ENCODE assay signal across 8 mouse cellular contexts in the genomic region with DNA sequence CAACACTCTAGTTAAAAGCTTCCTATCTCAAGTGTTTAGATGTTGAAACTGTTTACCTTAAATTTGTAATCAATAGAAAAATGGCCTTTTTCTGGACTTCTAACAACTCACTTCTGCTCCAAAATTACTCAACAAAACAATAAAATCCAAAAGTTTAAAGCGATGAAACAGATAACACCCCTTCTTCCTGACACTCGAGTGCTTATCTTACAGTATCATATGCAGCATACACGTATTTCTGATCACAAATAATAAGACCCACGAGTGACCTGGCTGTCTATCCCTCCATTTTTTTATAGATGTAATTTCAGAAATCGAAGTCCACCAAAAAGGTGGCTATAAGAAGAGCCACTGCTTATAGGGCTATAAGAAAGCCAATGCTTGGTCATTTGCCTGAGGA. TPM values are rescaled to one million over a fixed set of nuclear protein-coding genes. Genes with fewer than 3 reads are reported as not detected.
DNase-seq lines count a peak whose midpoint lies in the region; ATAC-seq and TF ChIP-seq lines count a peak whose summit lies in the region.

No protein-coding gene starts in this region.

- peak overlapping the region; percentile 93 for H3K9ac ChIP-seq in forebrain, embryonic 16.5 days (replicated peaks; ENCODE audit: low read depth, low read length)
- H3K9ac ChIP-seq in liver, embryonic 16.5 days (ENCODE audit: low read depth, low read length) = peak overlapping the region; percentile 91

- TF ChIP-seq CTCF in cerebellum, adult 2 months (IDR thresholded peaks at IDR 0.05; ENCODE audit: borderline replicate concordance, insufficient read depth, low read depth, low read length) = no peak

- peak overlapping the region; percentile 77 for H3K4me2 ChIP-seq in forebrain, embryonic 16.5 days (ENCODE audit: low read length)
- H3K4me2 ChIP-seq in liver, embryonic 16.5 days (ENCODE audit: low read depth, low read length) = peak overlapping the region; percentile 83

- 64% methylated on average over 5 of the region's 5 CpGs for WGBS in cerebellum, adult 2 months
- WGBS in forebrain, embryonic 16.5 days = 80% methylated on average over 5 of the region's 5 CpGs
- 19% methylated on average over 5 of the region's 5 CpGs for WGBS in liver, embryonic 16.5 days (ENCODE audit: insufficient replicate concordance)

- H3K9me3 ChIP-seq in forebrain, embryonic 16.5 days (ENCODE audit: control insufficient read depth, low read length) = no peaks in the 10 kb centered on the region
- no peaks in the 10 kb centered on the region for H3K9me3 ChIP-seq in liver, embryonic 16.5 days (replicated peaks; ENCODE audit: control insufficient read depth, low read length)

- no peaks in the 10 kb centered on the region for H3K27me3 ChIP-seq in cerebellum, adult 2 months (ENCODE audit: control insufficient read depth, insufficient read depth, low read length)
- no peaks in the 10 kb centered on the region for H3K27me3 ChIP-seq in forebrain, embryonic 16.5 days (replicated peaks; ENCODE audit: control insufficient read depth, insufficient read depth, low read length)
- no peaks in the 10 kb centered on the region for H3K27me3 ChIP-seq in liver, embryonic 16.5 days (ENCODE audit: control insufficient read depth, insufficient read depth, low read depth, low read length)

- H3K36me3 ChIP-seq in forebrain, embryonic 16.5 days (ENCODE audit: control insufficient read depth, insufficient read depth) = no peaks in the 10 kb centered on the region
- H3K36me3 ChIP-seq in liver, embryonic 16.5 days (ENCODE audit: control insufficient read depth, insufficient read depth) = no peaks in the 10 kb centered on the region

- no peak for DNase-seq in cerebellum, adult 2 months
- DNase-seq in cerebellum, adult 9-10 months = no peak
- DNase-seq in 416B (ENCODE audit: low read depth) = peak; percentile 18
- DNase-seq in thymus, postnatal 36 days = no peak
- no peak for DNase-seq in Muller cell, postnatal 12 days (ENCODE audit: inconsistent ontology term)
- DNase-seq in layer of hippocampus, postnatal 10 days (ENCODE audit: low spot score in 2 of 2) = no peak

- no peak overlapping the region for H3K27ac ChIP-seq in cerebellum, adult 2 months (ENCODE audit: insufficient read depth, low read length)
- H3K27ac ChIP-seq in forebrain, embryonic 16.5 days (ENCODE audit: low read length) = no peak overlapping the region
- no peak overlapping the region for H3K27ac ChIP-seq in liver, embryonic 16.5 days (ENCODE audit: low read length)

- H3K4me1 ChIP-seq in cerebellum, adult 2 months (ENCODE audit: control insufficient read depth, insufficient read depth, low read length) = peaks cover 8% of the 10 kb centered on the region; the same call in 1 of the 2 replicates
- H3K4me1 ChIP-seq in forebrain, embryonic 16.5 days (replicated peaks; ENCODE audit: control insufficient read depth, insufficient read depth, low read length) = peaks cover 22% of the 10 kb centered on the region
- peaks cover 43% of the 10 kb centered on the region for H3K4me1 ChIP-seq in liver, embryonic 16.5 days (ENCODE audit: control insufficient read depth, low read depth, low read length)

- H3K4me3 ChIP-seq in cerebellum, adult 2 months (replicated peaks; ENCODE audit: insufficient read depth, low read depth, low read length) = peak overlapping the region; percentile 97
- H3K4me3 ChIP-seq in forebrain, embryonic 16.5 days (replicated peaks; ENCODE audit: low read length) = peak overlapping the region; percentile 96
- H3K4me3 ChIP-seq in liver, embryonic 16.5 days (ENCODE audit: low read depth, low read length) = peak overlapping the region; percentile 93

- no peak for ATAC-seq in forebrain, embryonic 16.5 days
- ATAC-seq in liver, embryonic 16.5 days (ENCODE audit: low read depth) = no peak

- TF ChIP-seq POLR2A in cerebellum, adult 2 months (IDR thresholded peaks at IDR 0.05; ENCODE audit: borderline replicate concordance, insufficient read depth, low read length) = no peak

RNA-seq across cellular contexts. Expression of gene Ero1l, which starts 1.6 kb away (rescaled TPM):
- 24.9 and 25.8 TPM in 2 replicates for polyA plus RNA-seq in cerebellum, adult 2 months (2012; rRNA removed)
- 19.3 and 21.1 TPM in 2 replicates for polyA plus RNA-seq in forebrain, embryonic 16.5 days (2015; fragmentation: Nextera tagmentation; extraction: Ambion mirVana)
- 37.8 and 44.5 TPM in 2 replicates for polyA plus RNA-seq in liver, embryonic 16.5 days (2015; fragmentation: Nextera tagmentation; extraction: Ambion mirVana)
- 10 to 100 TPM; 23.4 to 25.5 TPM for total RNA-seq in layer of hippocampus, postnatal 10 days (2021)

RNA-seq across cellular contexts. Expression of gene Psmc6, which starts 12.7 kb away (rescaled TPM):
- 115 and 116 TPM in 2 replicates for polyA plus RNA-seq in cerebellum, adult 2 months (2012; rRNA removed)
- polyA plus RNA-seq in forebrain, embryonic 16.5 days (2015; fragmentation: Nextera tagmentation; extraction: Ambion mirVana) = 163 and 178 TPM in 2 replicates
- 70.8 and 80.2 TPM in 2 replicates for polyA plus RNA-seq in liver, embryonic 16.5 days (2015; fragmentation: Nextera tagmentation; extraction: Ambion mirVana)
- 100 to 1,000 TPM; 102 to 112 TPM for total RNA-seq in layer of hippocampus, postnatal 10 days (2021)

RNA-seq across cellular contexts. Expression of gene Styx, which starts 34.0 kb away (rescaled TPM):
- 14.7 and 17.2 TPM in 2 replicates for polyA plus RNA-seq in cerebellum, adult 2 months (2012; rRNA removed)
- 59.2 and 64.2 TPM in 2 replicates for polyA plus RNA-seq in forebrain, embryonic 16.5 days (2015; fragmentation: Nextera tagmentation; extraction: Ambion mirVana)
- polyA plus RNA-seq in liver, embryonic 16.5 days (2015; fragmentation: Nextera tagmentation; extraction: Ambion mirVana) = 11.4 and 14.1 TPM in 2 replicates
- total RNA-seq in layer of hippocampus, postnatal 10 days (2021) = 10 to 100 TPM; 19.1 to 20.1 TPM
